Mouse (Mus musculus) megakaryocyte-erythroid progenitor cell, adult 5 weeks (primary cell): ENCODE data around the gene Clgn. TPM values are rescaled to one million over a fixed set of nuclear protein-coding genes. Genes with fewer than 3 reads are reported as not detected.

Experiments used
- polyA plus RNA-seq: library from polyadenylated mRNA; stranded (reverse); fragments of >175 nt; gene quantifications from 2 replicates; pipeline ENCODE4 v1.2.3, GENCODE M21; 2012

Clgn gene
- 0.06 TPM in 1 of 2 replicates, not detected in the other for polyA plus RNA-seq

GRCm38 (mm10) chr8:83389316-83390005 lies at the start of gene Clgn:
Gene Clgn, plus strand, starts transcription at chr8:83389867.

GRCm38 (mm10) chr8:83348263-83348662 lies 41.4 kb upstream of the Clgn start, which contains the start of gene Mgat4d:
Gene Mgat4d, plus strand, starts transcription at chr8:83348471.

GRCm38 (mm10) chr8:83458222-83458621 lies 68.6 kb downstream of the Clgn start, which contains the start of gene Scoc:
Gene Scoc, minus strand, starts transcription at chr8:83458391.

Other genes with a start within 250 kb of the Clgn start
- gene Tbc1d9, start 224.5 kb upstream of the Clgn start, polyA plus RNA-seq, result 1.6 and 2.1 TPM in 2 replicates
- gene Gm10645, start 223.7 kb upstream of the Clgn start, polyA plus RNA-seq, result 0.14 and 0.57 TPM in 2 replicates
- not detected in 2 replicates for gene Ucp1, start 99.5 kb upstream of the Clgn start, polyA plus RNA-seq
- gene Elmod2, start 57.4 kb upstream of the Clgn start, polyA plus RNA-seq, result 0.16 and 0.36 TPM in 2 replicates
- gene Mgat4d, start 41.4 kb upstream of the Clgn start, polyA plus RNA-seq, result not detected in 2 replicates
- gene Scoc, start 68.5 kb downstream of the Clgn start, polyA plus RNA-seq, result 7.6 and 9.0 TPM in 2 replicates
- gene Olfr370, start 145.9 kb downstream of the Clgn start, polyA plus RNA-seq, result not detected in 2 replicates
- 459 and 524 TPM in 2 replicates for gene Ndufb7, start 176.8 kb downstream of the Clgn start, polyA plus RNA-seq
- gene Tecr, start 218.1 kb downstream of the Clgn start, polyA plus RNA-seq, result 417 and 426 TPM in 2 replicates
- 141 and 217 TPM in 2 replicates for gene Dnajb1, start 218.3 kb downstream of the Clgn start, polyA plus RNA-seq